Mouse (Mus musculus) midbrain, embryonic 15.5 days (tissue): ENCODE results near the gene Sclt1. TPM values are rescaled to one million over a fixed set of nuclear protein-coding genes. Genes with fewer than 3 reads are reported as not detected.
"Not testable (repeated sequence)": the region's sequence is repeated elsewhere in the genome, so short reads cannot be mapped to it uniquely, and the experiment has no call there.

ENCODE experiments used
- ATAC-seq: fragments of 200-750 bp; cut with Nextera tagmentation; replicated peaks from 2 replicates; pipeline ENCODE4 v1.8.0; 2017; ENCODE audit warnings: moderate TSS enrichment
- H3K27ac ChIP-seq: fragments of 300-500 bp; sonication (generic); 2 replicates; pipeline ENCODE4 v1.5.1; 2015; ENCODE audit warnings: mild to moderate bottlenecking, inconsistent platforms
- H3K27me3 ChIP-seq: fragments of 300-500 bp; sonication (generic); replicated peaks from 2 replicates; pipeline ENCODE4 v1.6.1; 2015; ENCODE audit warnings: inconsistent platforms
- H3K36me3 ChIP-seq: fragments of 300-500 bp; sonication (generic); replicated peaks from 2 replicates; pipeline ENCODE4 v1.6.1; 2015; ENCODE audit warnings: inconsistent platforms
- H3K4me1 ChIP-seq: fragments of 300-500 bp; sonication (generic); 2 replicates; pipeline ENCODE4 v1.6.1; 2015; ENCODE audit warnings: inconsistent platforms
- H3K4me2 ChIP-seq: fragments of 300-500 bp; sonication (generic); 2 replicates; pipeline ENCODE4 v1.6.1; 2015; ENCODE audit warnings: inconsistent platforms, mild to moderate bottlenecking, moderate library complexity
- H3K4me3 ChIP-seq: fragments of 300-500 bp; sonication (generic); 2 replicates; pipeline ENCODE4 v1.5.1; 2015; ENCODE audit warnings: mild to moderate bottlenecking, inconsistent platforms
- H3K9ac ChIP-seq: fragments of 300-500 bp; sonication (generic); 2 replicates; pipeline ENCODE4 v1.6.1; 2015; ENCODE audit warnings: mild to moderate bottlenecking, inconsistent platforms
- H3K9me3 ChIP-seq: fragments of 300-500 bp; sonication (generic); 2 replicates; pipeline ENCODE4 v1.6.1; 2016; ENCODE audit warnings: inconsistent platforms
- WGBS: fragments of 180-500 bp; shearing (Covaris S2); methylation state at CpG from one replicate; pipeline ENCODE4 v1.1.7; 2015; ENCODE audit warnings: mixed read lengths; 5-methylcytosine and 5-hydroxymethylcytosine counted together
- polyA plus RNA-seq: library from polyadenylated mRNA; unstranded; fragments of >200 nt; fragmentation: Nextera tagmentation; extraction: Ambion mirVana; gene quantifications from 2 replicates; pipeline ENCODE4 v1.2.1, GENCODE M21; 2015

Gene Sclt1
- 18.9 and 20.9 TPM in 2 replicates for polyA plus RNA-seq

- H3K36me3 ChIP-seq, result no peaks in the 10 kb centered on the region
- H3K27ac ChIP-seq, result peak within 1 kb of the TSS; percentile 97
- peak; percentile 100 for ATAC-seq
- no peaks in the 10 kb centered on the region for H3K9me3 ChIP-seq
- WGBS, result under 1% methylated on average over 66 of the region's 66 CpGs
- peak within 1 kb of the TSS; percentile 64 for H3K4me2 ChIP-seq
- H3K4me1 ChIP-seq, result peaks cover 18% of the 10 kb centered on the region
- no peaks in the 10 kb centered on the region for H3K27me3 ChIP-seq
- peak within 1 kb of the TSS; percentile 92 for H3K4me3 ChIP-seq
- H3K9ac ChIP-seq, result peak within 1 kb of the TSS; percentile 88
Observed at GRCm38 (mm10) chr3:41742278-41742934, at the start of gene Sclt1, which contains the start of gene D3Ertd751e. Sclt1 (minus strand) TSS chr3:41742514. D3Ertd751e (plus strand) TSS chr3:41742611.

- WGBS, result 88% methylated on average over 3 of the region's 3 CpGs
- no peaks in the 10 kb centered on the region for H3K36me3 ChIP-seq
- H3K9me3 ChIP-seq, result no peaks in the 10 kb centered on the region
- no peaks in the 10 kb centered on the region for H3K27me3 ChIP-seq
- no peak overlapping the region for H3K4me3 ChIP-seq
- no peak for ATAC-seq
- no peaks in the 10 kb centered on the region for H3K4me1 ChIP-seq
- H3K9ac ChIP-seq, result no peak overlapping the region
- no peak overlapping the region for H3K27ac ChIP-seq
- no peak overlapping the region for H3K4me2 ChIP-seq
Observed at GRCm38 (mm10) chr3:41762091-41762490, 19.8 kb upstream of the Sclt1 start.

- ATAC-seq, result no peak
- 92% methylated on average over 2 of the region's 2 CpGs for WGBS
Observed at GRCm38 (mm10) chr3:41754556-41754955, 12.2 kb upstream of the Sclt1 start.

GRCm38 (mm10) chr3:41743436-41743835 lies 1.1 kb upstream of the Sclt1 start:
- peak overlapping the region; percentile 64 for H3K4me2 ChIP-seq
- H3K4me1 ChIP-seq, result peaks cover 18% of the 10 kb centered on the region
- no peaks in the 10 kb centered on the region for H3K27me3 ChIP-seq
- no peaks in the 10 kb centered on the region for H3K36me3 ChIP-seq
- 32% methylated on average over 6 of the region's 6 CpGs for WGBS
- peak overlapping the region; percentile 8; the same call in 1 of the 2 replicates for H3K27ac ChIP-seq
- ATAC-seq, result no peak
- H3K4me3 ChIP-seq, result peak overlapping the region; percentile 92; the same call in 1 of the 2 replicates
- H3K9ac ChIP-seq, result 0 out of 2 replicates have a peak overlapping the region, but pooled peaks have one; percentile 48
- no peaks in the 10 kb centered on the region for H3K9me3 ChIP-seq

More at GRCm38 (mm10) chr3:41754556-41754955, 12.2 kb upstream of the Sclt1 start:
- Histone ChIP-seq H3K27ac (no peak overlapping the region), H3K4me1 (no peaks in the 10 kb centered on the region), H3K4me3 (no peak overlapping the region), H3K9me3 (no peaks in the 10 kb centered on the region), H3K4me2 (no peak overlapping the region), H3K9ac (no peak overlapping the region), H3K36me3 (no peaks in the 10 kb centered on the region), H3K27me3 (no peaks in the 10 kb centered on the region)

- peak overlapping the region; percentile 92 for H3K4me3 ChIP-seq
- peak; percentile 83 for ATAC-seq
- WGBS, result under 1% methylated on average over 39 of the region's 39 CpGs
- no peaks in the 10 kb centered on the region for H3K36me3 ChIP-seq
- peaks cover 18% of the 10 kb centered on the region for H3K4me1 ChIP-seq
- H3K27me3 ChIP-seq, result no peaks in the 10 kb centered on the region
- H3K27ac ChIP-seq, result peak overlapping the region; percentile 97
- H3K9ac ChIP-seq, result peak overlapping the region; percentile 88
- H3K9me3 ChIP-seq, result no peaks in the 10 kb centered on the region
- H3K4me2 ChIP-seq, result peak overlapping the region; percentile 64
Observed at GRCm38 (mm10) chr3:41741601-41742277, 575 bp downstream of the Sclt1 start.

- WGBS, result 77% methylated on average over 1 of the region's 1 CpGs
- no peak overlapping the region for H3K4me3 ChIP-seq
- no peaks in the 10 kb centered on the region; the same call in 1 of the 2 replicates for H3K36me3 ChIP-seq
- no peaks in the 10 kb centered on the region for H3K9me3 ChIP-seq
- no peaks in the 10 kb centered on the region for H3K27me3 ChIP-seq
- ATAC-seq, result no peak
- H3K4me1 ChIP-seq, result no peaks in the 10 kb centered on the region
- H3K27ac ChIP-seq, result no peak overlapping the region
- H3K9ac ChIP-seq, result no peak overlapping the region
- no peak overlapping the region for H3K4me2 ChIP-seq
Observed at GRCm38 (mm10) chr3:41695681-41696080, 46.6 kb downstream of the Sclt1 start.

GRCm38 (mm10) chr3:41692440-41693142 lies 49.7 kb downstream of the Sclt1 start:
- no peak for ATAC-seq

GRCm38 (mm10) chr3:41690114-41690640 lies 52.1 kb downstream of the Sclt1 start:
- not testable (repeated sequence) for H3K9me3 ChIP-seq, H3K4me3 ChIP-seq, H3K4me1 ChIP-seq, ATAC-seq, H3K9ac ChIP-seq, H3K27ac ChIP-seq, H3K36me3 ChIP-seq, H3K4me2 ChIP-seq, H3K27me3 ChIP-seq
- 93% methylated on average over 13 of the region's 13 CpGs for WGBS

More at GRCm38 (mm10) chr3:41692440-41693142, 49.7 kb downstream of the Sclt1 start:
- H3K36me3 ChIP-seq, result no peaks in the 10 kb centered on the region; the same call in 1 of the 2 replicates
- no peaks in the 10 kb centered on the region for H3K27me3 ChIP-seq
- no peak overlapping the region for H3K4me2 ChIP-seq
- no peaks in the 10 kb centered on the region for H3K4me1 ChIP-seq
- H3K9ac ChIP-seq, result no peak overlapping the region
- H3K9me3 ChIP-seq, result no peaks in the 10 kb centered on the region
- 95% methylated on average over 4 of the region's 4 CpGs for WGBS
- H3K4me3 ChIP-seq, result no peak overlapping the region
- no peak overlapping the region for H3K27ac ChIP-seq

- no peak for ATAC-seq
- no peaks in the 10 kb centered on the region for H3K9me3 ChIP-seq
- WGBS, result 94% methylated on average over 2 of the region's 2 CpGs
Observed at GRCm38 (mm10) chr3:41686396-41686795, 55.9 kb downstream of the Sclt1 start.

GRCm38 (mm10) chr3:41682084-41682483 lies 60.2 kb downstream of the Sclt1 start:
- no peak overlapping the region for H3K27ac ChIP-seq
- H3K4me2 ChIP-seq, result no peak overlapping the region
- H3K4me1 ChIP-seq, result no peaks in the 10 kb centered on the region
- H3K27me3 ChIP-seq, result no peaks in the 10 kb centered on the region
- no peak for ATAC-seq
- H3K9me3 ChIP-seq, result no peaks in the 10 kb centered on the region
- WGBS, result 93% methylated on average over 4 of the region's 4 CpGs
- H3K4me3 ChIP-seq, result no peak overlapping the region
- no peak overlapping the region for H3K9ac ChIP-seq
- no peaks in the 10 kb centered on the region for H3K36me3 ChIP-seq

More at GRCm38 (mm10) chr3:41686396-41686795, 55.9 kb downstream of the Sclt1 start:
- no peaks in the 10 kb centered on the region for H3K4me1 ChIP-seq
- no peak overlapping the region for H3K4me2 ChIP-seq
- no peak overlapping the region for H3K4me3 ChIP-seq
- no peak overlapping the region for H3K27ac ChIP-seq
- H3K36me3 ChIP-seq, result no peaks in the 10 kb centered on the region
- no peaks in the 10 kb centered on the region for H3K27me3 ChIP-seq
- H3K9ac ChIP-seq, result no peak overlapping the region

GRCm38 (mm10) chr3:41676648-41677047 lies 65.7 kb downstream of the Sclt1 start:
- no peaks in the 10 kb centered on the region for H3K9me3 ChIP-seq
- WGBS, result 90% methylated on average over 2 of the region's 2 CpGs
- H3K27ac ChIP-seq, result no peak overlapping the region
- H3K27me3 ChIP-seq, result no peaks in the 10 kb centered on the region
- H3K4me1 ChIP-seq, result no peaks in the 10 kb centered on the region
- H3K4me2 ChIP-seq, result no peak overlapping the region
- H3K36me3 ChIP-seq, result no peaks in the 10 kb centered on the region
- no peak overlapping the region for H3K4me3 ChIP-seq
- no peak for ATAC-seq
- H3K9ac ChIP-seq, result no peak overlapping the region

- no peak for ATAC-seq
Observed at GRCm38 (mm10) chr3:41674778-41675177, 67.5 kb downstream of the Sclt1 start.

More at GRCm38 (mm10) chr3:41674778-41675177, 67.5 kb downstream of the Sclt1 start:
- Histone ChIP-seq H3K27me3 (no peaks in the 10 kb centered on the region), H3K4me3 (no peak overlapping the region), H3K4me1 (no peaks in the 10 kb centered on the region), H3K27ac (no peak overlapping the region), H3K9ac (no peak overlapping the region), H3K9me3 (no peaks in the 10 kb centered on the region), H3K4me2 (no peak overlapping the region), H3K36me3 (no peaks in the 10 kb centered on the region; the same call in 1 of the 2 replicates)
